Mouse (Mus musculus) regulatory T cell (primary cell): ENCODE results near the gene Catsper3.

ENCODE experiments used
- in situ Hi-C: fragments of 300-600 bp; cut with MboI, MseI; formaldehyde crosslinking; loops from one replicate; pipeline ENCODE4 v1.15.1; 2025; ENCODE audit warnings: high pct_unique_total_duplicates

Catsper3 gene

DNA sequence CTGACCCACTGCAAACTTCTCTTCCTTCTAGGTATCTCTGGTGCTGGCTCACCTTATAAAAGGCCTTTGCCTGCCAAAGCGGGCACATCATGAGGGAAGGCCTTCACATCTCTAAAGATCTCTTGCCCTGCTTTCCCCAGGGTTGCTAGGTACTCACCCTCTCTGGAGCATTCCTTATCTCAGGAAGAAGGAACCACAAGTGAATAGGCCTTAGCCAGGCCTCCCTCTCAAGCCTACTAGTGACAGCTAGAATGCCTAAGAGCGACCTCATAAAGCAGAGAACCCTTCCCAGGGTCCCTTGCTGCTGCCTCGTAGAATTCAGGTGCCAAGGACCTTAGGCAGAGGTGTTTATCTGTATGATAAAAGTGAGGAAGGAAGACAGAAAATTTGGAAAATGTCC lies at the start of gene Catsper3:
Gene Catsper3, plus strand, starts transcription at position 301 of the 400 bp plus-strand sequence.
- in situ Hi-C loops: no loop called here

DNA sequence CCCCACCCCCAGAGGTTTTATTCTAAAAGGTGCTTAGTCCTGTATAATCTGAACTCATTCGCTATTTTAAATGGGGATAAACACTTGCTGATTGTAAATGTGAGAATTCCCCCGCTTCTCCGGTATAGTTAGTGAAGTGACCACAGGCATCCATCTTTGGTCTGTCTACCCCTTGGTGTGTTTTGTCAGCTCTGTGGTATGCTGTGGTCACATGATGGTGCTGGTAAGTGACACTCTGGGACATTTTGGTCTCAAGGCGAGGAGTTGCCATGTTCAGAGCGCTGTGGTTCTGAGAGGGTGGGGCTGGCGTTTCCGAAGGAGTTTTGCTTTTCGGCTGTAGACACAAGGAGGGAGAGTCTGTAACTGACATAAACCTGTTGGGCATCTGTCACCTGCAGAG lies 46.5 kb upstream of the Catsper3 start:
- in situ Hi-C loops: no loop called here

DNA sequence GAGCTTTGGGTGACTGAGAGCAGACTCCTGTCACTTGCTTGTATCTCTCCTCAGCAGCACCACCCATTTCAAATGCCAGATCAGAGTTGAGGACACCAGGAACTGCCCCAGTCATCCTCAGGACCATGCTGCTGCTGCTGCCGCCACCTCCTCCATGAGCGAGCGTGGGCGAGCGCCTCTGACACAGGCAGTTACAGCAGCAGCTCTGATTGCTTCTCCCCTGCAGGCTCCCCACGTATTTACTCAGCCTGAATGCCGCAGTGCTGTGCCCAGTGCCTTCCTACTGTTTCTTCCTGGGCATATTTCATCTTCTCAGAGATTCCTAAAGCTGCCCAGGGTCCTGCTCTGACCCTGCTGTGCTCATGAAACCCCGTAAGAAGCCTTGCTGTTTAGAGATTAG lies 42.1 kb upstream of the Catsper3 start:
- in situ Hi-C loops: no loop called here

DNA sequence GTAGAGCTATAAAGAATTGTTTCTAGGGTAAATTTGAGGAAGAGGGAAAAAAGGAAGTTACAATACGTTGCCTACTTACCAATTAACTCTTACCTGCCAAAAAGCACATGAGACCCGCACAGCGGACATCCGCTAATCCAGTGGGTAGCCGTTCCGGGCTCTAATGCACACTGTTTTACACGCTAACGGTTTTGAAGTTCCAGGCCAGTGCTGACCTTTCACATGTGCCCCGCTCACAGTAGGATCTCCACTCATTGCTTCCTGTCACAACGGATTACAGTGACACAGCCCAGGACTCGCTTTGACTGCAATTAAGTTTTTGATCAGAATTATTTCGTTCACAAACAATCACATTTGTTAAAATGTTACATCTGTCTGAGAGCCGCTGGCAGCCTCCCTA lies 30.0 kb upstream of the Catsper3 start:
- in situ Hi-C loops: no loop called here

DNA sequence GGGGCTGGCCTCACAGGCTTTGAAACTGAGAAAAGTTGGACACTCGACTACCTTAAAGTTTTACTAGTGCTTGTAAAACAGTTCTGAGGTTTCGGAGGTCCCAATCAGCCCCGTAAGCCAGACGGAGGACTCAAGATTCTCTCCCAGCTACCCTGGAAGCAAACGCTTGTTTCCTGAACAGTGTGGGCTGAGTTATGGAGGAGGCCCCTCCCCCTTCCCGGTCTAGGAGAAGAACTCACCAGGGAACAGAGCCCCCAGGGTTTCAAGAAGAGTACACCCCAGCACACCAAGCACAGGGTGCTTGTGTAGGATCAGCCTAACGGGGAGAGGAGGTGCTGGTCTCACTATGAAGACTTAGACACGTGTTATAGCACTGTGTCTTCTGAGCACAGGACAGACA lies 27.6 kb upstream of the Catsper3 start:
- in situ Hi-C loops: no loop called here

DNA sequence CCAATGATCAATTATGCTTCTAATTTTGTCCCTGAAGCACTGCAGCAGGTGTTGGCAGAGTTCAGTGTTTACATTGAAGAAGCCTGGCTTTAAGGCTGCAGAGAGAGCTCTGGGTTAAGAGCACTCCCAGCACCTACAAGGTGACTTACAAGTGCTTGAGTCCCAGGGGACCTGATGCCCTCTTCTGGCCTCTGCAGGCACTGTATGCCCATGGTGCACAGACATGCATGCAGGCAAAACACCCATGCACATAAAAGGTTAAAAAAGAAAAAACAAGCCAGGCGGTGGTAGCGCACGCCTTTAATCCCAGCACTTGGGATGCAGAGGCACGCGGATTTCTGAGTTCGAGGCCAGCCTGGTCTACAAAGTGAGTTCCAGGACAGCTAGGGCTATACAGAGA lies 26.7 kb upstream of the Catsper3 start:
- in situ Hi-C loops: no loop called here

DNA sequence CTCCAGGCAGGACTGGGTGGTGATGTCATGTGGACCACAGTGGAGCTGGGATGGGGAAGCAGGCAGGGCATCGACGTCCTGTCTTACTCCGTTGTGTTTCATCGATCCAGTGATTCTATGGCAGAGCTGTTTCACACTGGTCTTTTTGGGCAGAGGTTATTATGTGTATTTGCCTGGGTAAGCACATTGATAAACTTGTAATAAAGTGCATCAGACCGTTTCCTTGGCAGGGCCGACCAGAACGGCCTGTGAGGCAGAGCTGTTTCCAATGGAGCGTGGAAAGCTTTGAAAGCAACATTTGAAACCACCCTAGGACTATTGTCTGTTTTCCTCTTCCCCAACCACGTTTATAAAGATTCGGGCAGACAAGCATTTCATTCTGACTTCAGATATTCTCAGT lies 23.8 kb upstream of the Catsper3 start:
- in situ Hi-C loops: no loop called here

DNA sequence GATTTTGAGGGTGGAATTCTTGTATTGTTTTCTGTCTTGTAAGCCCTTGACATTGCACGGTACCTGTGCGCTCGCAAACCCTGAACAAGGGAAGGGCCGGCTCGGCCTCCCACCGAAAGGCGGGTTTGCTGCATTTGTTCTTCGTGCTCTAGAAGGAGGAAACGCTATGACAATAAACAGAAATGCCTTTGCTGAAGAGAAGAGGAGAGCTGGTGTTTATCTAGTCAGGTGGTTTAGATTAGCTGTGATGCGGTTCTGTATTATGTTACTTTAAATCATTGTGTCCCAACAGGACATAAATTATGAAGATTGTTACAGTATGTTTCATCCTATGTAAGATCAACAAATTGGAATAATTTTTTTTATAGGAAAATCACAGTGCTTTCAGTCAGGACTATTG lies 22.9 kb upstream of the Catsper3 start:
- in situ Hi-C loops: no loop called here

DNA sequence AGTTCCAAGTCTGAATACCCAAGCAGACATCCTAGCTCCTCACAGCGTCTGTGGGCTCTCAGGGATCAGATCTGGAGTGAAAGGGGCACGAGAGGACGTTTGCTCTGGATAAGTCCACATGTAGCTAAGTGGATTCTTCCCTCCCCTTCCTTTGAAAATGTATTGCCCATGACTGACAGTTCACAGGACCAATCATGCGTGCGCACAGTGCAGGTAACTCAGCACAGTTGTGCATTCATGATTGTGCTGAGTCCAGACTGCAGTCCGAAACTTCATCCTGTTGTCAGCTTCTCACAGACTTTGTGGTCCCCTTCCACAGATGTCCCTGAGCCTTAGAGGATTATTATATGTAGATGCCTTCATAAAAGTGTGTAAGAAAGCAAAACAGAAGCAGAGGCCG lies 10.0 kb upstream of the Catsper3 start:
- in situ Hi-C loops: no loop called here

DNA sequence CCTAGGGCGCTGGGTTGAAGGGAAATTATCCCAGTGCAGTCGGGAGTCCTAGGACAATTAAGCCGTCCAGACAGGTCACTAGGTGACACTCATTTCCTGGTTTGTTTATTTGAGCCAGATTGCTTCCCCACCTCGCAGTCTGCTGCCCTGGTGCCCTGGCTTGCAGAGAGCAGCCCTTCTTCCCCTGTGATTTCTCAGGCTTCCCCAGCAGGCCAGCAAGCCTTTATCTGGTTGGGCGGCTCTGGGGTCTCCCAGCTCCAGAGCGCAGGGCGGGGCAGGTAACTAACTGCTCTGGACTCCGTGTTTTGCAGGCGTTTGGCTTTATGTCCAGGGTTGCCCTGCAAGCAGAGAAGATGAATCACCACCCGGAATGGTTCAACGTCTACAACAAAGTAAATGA lies 9.3 kb upstream of the Catsper3 start:
- in situ Hi-C loops: no loop called here

DNA sequence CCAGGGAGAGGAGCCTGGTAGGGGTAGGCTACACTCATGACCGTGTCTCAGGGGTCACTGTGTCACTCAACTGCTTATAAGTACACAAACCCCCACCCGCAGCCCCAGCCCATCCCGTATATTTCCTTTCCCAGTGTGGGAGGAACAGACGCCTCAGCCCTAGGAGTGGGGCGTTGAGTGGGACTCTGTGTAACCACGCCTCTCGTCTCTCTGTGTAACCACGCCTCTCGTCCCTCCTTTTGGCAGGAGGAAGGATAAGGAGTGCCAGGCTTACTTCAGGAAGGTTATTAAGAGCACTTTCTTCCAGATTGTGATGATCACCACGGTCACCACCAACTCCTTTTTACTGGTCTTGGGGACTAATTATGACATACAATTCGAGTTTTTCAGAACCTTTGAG lies 1.8 kb downstream of the Catsper3 start:
- in situ Hi-C loops: no loop called here

DNA sequence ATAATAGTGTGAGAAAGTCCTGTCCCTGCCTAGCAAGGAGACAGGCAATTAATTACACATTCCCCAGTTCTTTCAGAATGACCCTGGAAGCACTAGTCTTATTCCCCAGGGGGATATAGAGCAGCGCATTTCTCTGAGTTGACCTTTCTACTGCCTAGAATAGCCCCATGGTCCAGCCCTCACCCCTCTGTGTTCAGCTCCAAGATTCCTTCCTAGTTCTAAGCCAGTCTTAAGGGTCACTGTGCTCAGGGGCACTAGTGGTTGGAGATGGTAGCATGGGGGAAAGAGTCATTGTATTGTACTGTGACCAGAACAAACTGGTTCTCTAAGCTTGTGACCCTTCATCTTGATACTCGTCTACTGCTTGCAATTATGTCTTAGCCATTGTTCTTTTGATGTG lies 16.9 kb downstream of the Catsper3 start:
- in situ Hi-C loops: no loop called here

DNA sequence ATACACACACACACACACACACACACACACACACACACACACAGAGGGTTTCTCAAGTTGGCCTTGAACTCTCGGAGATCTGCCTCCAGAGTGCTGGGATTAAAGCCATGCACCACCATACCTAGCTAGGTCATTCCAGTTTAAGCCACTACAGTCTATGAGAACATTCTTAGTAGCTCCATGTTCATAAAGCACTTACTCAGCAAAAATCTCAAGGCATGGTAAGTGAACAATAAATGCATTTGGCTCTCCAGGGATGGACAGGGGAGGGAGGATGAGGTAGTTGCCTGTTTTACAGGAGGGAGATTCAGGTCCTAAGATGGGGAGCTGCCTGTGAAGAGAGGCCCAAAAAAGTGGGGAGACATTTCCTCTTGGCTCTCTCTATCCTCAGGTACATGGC lies 19.6 kb downstream of the Catsper3 start:
- in situ Hi-C loops: no loop called here

DNA sequence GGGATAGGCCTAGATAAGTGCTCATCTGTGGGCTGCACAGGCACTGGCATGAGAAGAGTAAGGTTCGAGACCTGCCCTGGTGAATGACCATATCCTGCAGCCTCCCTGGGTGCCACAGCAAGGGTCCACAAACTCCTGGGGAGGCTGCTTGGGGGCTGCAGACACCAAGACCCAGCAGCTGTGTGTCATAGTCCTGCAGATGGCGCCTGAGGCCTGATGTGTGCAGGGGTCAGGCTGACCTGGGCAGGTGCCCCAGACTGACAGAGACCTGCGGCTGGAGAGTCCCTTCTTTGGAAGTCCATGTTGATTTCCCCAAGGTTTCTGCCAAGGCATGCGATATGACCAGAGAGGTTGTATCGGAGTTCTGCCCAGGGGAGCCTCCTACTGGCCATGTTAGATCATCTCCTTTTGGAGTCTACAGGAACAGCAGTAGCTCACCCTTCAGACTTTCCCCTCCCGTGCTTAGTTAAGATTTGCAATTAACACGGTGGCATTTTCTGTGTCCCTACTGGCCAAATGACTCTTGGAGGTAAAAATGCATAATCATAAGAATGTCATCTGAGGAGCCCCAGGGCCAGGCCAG lies 24.8 kb downstream of the Catsper3 start:
- in situ Hi-C loops: no loop called here

DNA sequence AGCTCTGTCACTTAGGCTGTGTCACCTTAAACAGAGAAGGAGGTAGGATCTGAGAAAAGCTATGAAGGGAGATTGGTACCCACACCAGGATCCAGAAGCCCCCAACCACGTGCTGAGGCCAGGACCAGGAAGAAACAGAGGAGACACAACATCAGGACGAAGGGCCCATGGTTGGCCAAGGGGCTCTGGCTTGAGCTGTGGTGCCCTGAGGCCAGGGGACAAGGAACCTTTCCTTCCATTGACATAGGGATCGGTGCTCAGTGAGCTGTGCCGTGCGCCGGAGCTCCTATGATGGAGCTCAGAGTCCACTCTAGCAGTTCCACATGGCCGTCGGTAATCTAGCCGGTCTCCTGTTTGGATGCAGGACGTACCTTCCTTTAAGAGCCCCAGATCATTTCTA lies 25.3 kb downstream of the Catsper3 start:
- in situ Hi-C loops: no loop called here

DNA sequence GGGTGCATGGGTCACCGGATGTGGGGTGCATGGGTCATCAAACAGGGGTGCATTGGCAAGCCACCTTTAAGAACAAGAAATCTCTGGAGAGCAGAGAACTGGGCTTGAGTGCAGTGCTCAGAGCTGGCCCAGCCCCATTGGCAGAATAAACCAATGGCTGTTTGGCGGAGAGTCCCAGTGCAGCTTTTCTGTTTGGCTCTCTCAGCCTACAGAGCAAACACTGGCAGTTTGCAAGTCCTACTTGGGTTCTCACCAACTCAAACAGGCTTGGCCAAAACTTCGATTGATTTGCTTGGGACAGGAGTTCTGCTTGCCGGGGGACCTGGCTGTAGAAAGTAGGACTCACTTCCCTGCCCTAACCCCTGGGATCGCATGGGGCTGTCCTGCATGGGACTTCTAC lies 26.6 kb downstream of the Catsper3 start:
- in situ Hi-C loops: no loop called here

DNA sequence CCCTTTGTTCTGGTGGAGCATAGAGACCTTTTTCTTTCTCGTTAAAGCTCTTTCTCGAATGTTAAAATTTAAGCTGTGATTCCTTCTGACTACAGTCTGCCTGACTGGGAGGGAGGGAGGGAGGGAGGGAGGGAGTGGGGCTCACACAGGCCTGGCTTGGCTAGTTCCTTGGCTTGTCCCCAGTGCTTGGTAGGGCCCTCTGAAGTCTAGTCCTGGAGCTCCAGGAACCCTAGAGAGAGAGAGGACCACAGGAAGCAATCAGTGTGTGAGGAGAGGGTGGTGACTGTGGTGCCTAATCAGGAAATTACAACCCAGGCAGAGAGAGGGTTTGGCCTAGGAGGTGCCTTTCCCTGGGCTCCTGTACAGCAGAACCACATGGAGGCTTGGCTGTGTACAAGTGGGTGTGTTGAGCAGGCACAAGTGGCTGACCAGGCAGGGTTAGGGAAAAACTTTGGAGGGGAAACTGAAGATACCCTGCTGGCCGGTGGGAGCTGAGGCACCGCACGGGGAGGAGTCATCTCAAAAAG lies 29.2 kb downstream of the Catsper3 start:
- in situ Hi-C loops: no loop called here

DNA sequence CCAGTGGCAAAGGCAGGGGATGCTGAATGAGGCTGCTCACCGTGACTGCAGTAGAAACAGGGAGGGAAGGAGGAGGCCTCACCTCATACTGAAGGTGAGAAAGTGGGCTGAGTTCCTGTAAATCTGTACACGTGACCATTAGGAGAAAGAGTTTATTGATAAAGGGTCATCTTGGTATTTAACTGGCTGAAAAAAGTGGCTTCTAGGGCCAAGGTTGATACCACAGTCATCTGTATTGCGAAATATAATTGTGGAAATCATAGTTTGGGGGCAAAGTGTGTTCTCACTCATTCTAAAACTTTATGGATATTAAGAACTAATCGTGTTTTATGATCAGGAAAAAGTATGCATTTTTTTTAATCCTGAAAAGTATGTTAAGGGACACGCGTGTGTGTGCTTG lies 30.5 kb downstream of the Catsper3 start:
- in situ Hi-C loops: no loop called here

DNA sequence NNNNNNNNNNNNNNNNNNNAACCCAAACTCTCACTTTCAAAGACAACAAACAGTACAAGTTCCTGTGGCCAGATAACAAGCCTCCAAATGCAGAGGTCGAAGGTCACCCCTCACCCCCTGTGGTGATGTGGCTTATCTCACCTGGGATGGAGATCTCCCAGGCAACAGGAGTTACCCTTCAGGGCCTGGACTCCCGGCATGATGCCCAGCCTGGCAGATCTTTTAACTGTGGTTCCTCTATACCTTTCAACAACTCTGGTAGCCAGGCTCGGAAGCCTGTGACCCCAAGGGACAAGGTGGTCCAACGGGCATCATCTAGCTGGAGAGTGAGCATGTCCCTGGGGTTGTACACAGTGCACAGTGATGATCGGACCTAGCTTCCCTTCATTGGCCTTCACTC lies 38.1 kb downstream of the Catsper3 start:
- in situ Hi-C loops: no loop called here

DNA sequence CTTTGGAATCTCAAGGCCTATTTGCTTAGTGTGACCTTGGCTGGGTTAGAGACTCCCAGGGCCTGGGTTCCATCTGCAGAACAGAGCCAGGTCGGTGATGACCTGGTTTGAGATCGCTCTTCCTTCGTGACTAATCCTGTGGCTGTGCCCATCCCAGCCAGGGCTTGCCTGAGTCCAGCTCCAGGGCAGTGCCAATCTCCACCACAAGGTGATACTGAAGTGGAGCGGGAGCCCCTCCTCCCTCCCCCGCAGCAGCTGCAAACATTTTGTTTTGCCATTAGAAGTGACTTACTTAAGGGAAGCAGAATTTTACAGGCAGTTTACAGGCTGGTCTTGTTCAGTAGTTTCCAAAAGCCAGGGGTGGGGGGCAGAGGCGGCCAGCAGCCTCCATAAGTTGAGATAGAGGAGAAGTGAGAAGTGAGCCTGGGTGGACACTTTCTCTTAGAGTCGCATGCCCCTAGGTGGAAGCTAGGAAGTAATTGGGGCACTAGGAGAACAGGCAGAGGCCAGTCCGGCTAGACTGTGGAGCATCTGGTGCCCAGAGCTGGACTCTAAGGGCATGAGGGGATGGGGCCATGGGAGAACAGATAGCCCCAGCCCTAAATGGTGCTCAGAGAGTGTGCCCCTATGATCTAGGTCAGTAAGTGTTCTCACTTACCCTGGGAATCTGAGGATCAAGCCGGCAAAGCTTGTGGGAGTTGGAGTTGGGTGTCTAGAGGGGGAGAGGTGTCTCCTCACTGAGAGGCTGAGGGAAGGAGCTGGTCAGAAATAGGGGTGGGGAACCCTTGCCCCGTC lies 40.0 kb downstream of the Catsper3 start:
- in situ Hi-C loops: no loop called here

DNA sequence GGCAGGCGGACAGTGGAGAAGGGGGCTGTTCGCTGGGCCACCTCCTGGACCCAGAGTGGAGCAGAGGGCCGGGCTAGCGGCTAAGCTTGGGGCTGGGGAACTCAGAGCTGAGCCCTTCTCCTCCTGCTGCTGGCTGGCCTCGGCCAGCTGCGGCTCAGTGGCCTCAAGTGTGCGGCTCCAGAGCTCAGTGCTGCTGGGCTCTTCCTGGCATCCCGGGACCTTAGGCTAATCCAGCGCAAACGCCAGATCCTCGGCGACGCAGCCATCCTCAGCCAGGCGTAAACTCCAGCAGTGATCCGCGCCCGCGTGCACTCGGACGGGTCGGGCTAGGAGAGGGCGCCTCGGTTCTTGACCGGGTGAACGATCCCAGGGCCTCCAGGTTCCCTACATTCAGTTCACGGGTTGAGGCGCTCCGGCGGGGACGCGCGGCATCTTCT lies 40.9 kb downstream of the Catsper3 start:
- in situ Hi-C loops: no loop called here

DNA sequence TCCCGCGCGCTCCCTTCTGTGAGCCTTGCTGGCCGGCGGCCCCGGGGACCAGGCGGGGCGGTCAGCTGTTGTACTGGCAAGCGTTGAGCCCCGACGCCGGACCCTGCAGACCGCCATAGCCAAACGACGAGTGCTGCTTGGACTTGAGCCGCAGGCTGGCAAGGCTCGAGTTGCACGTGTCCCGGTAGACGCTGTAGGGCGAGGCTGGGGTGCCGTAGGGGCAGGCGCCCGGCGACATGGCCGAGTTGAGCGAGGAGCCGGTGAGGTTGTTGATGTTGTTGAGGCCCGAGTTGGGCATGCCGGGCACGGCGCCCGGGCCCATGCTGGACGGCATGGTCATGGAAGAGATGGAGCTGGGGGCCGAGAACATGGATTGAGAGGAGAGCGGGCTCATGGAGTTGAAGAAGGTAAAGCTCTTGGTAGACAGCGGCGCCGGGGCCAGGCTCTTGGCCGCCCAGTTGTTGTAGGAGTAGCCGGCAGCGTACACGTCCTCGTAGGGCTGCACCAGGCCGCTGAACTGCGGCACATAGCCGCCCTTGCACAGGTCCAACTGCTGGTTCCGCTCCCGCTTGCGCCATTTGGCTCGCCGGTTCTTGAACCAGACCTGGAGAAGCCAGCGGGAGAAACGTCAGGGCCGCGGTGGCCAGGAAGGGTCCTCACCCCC lies 41.8 kb downstream of the Catsper3 start:
- in situ Hi-C loops: no loop called here
